Comparison of ENCODE assay signal across 8 mouse cellular contexts in the genomic region with DNA sequence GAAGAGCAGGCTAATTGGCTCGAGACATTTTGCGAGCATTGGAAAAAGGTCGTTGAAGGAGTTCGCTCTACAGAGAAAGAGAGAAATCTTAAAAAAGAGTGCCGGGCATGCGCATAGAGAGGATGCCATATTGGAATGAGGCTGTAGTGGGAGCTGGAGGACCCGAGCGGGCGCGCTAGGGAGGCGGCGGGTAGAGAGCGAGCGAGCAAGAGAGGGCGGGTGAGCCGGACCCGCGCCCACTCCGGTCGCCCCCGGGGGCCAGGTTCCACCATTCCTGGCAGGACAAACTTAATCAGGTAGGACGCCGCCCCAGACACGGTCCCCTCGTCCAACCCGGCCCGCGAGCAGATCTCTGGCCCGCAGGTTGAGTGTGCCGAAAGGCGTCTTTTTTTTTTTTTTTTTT. TPM values are rescaled to one million over a fixed set of nuclear protein-coding genes. Genes with fewer than 3 reads are reported as not detected.
DNase-seq lines count a peak whose midpoint lies in the region; ATAC-seq lines count a peak whose summit lies in the region.

No protein-coding gene starts in this region.

- intact Hi-C loops in left cerebral cortex, postnatal 14 days (cut with DNase I) = loop anchor here (5.0 to 10.0 kb wide), 3 partner anchors 172 to 685 kb away; no protein-coding TSS in a partner anchor

- peaks cover 51% of the 10 kb centered on the region for H3K27me3 ChIP-seq in hindbrain, embryonic 15.5 days
- peaks cover 79% of the 10 kb centered on the region for H3K27me3 ChIP-seq in megakaryocyte, embryonic 14.5 days (replicated peaks)

- H3K9ac ChIP-seq in hindbrain, embryonic 15.5 days = peak overlapping the region; percentile 64

- H3K4me3 ChIP-seq in hindbrain, embryonic 15.5 days = peak overlapping the region; percentile 56
- peak overlapping the region; percentile 93 for H3K4me3 ChIP-seq in megakaryocyte, embryonic 14.5 days (replicated peaks)

- no peaks in the 10 kb centered on the region for H3K36me3 ChIP-seq in hindbrain, embryonic 15.5 days
- no peaks in the 10 kb centered on the region for H3K36me3 ChIP-seq in megakaryocyte, embryonic 14.5 days (replicated peaks; ENCODE audit: low read length)

- peak; percentile 58 for ATAC-seq in activated CD4-positive, CD25-positive, alpha-beta regulatory T cell, adult 4 months
- ATAC-seq in hindbrain, embryonic 15.5 days (ENCODE audit: low FRiP score, low read depth) = peak; percentile 85

- H3K9me3 ChIP-seq in hindbrain, embryonic 15.5 days = no peaks in the 10 kb centered on the region
- peaks cover 19% of the 10 kb centered on the region for H3K9me3 ChIP-seq in megakaryocyte, embryonic 14.5 days

- peak; percentile 67 to 76 for DNase-seq in cerebellum, postnatal 25 days
- DNase-seq in frontal cortex, postnatal 36 days (ENCODE audit: low spot score in 2 of 2) = peak; percentile 64 to 68
- peak; percentile 61 to 79 for DNase-seq in left cerebral cortex, postnatal 14 days (ENCODE audit: low spot score in 2 of 2)
- peak; percentile 82 for DNase-seq in right cerebral cortex, postnatal 10 days (ENCODE audit: low spot score in 2 of 2)
- peak; percentile 28 to 48 for DNase-seq in urinary bladder, postnatal 36 days (ENCODE audit: low spot score in 2 of 2)

- H3K4me1 ChIP-seq in hindbrain, embryonic 15.5 days (replicated peaks) = peaks cover 26% of the 10 kb centered on the region
- H3K4me1 ChIP-seq in megakaryocyte, embryonic 14.5 days = peaks cover 51% of the 10 kb centered on the region

- peak overlapping the region; percentile 52; the same call in 1 of the 2 replicates for H3K27ac ChIP-seq in hindbrain, embryonic 15.5 days (replicated peaks)

- H3K4me2 ChIP-seq in hindbrain, embryonic 15.5 days = peak overlapping the region; percentile 94

- under 1% methylated on average over 31 of the region's 31 CpGs for WGBS in hindbrain, embryonic 15.5 days

RNA-seq across cellular contexts. Expression of gene Sfmbt2, which starts 2.0 kb away (rescaled TPM):
- polyA plus RNA-seq in activated CD4-positive, CD25-positive, alpha-beta regulatory T cell, adult 4 months (2017; shearing (Covaris generic)) = 1 to 10 TPM; 1.7 to 3.1 TPM
- polyA plus RNA-seq in hindbrain, embryonic 15.5 days (2015; fragmentation: Nextera tagmentation; extraction: Ambion mirVana) = 6.5 and 6.7 TPM in 2 replicates
- 1 to 10 TPM; 6.2 to 6.4 TPM for total RNA-seq in left cerebral cortex, postnatal 14 days (2021)
- polyA plus RNA-seq in megakaryocyte, embryonic 14.5 days (2012; ENCODE audit: insufficient read depth, low replicate concordance) = 0.21 TPM in 1 of 2 replicates, not detected in the other

Comparison
In these comparisons a context has a peak if more than half of its experiments do, and no peak if none do; other contexts are left out.
1. Peak in every context shown above with its lines: DNase-seq, ATAC-seq, H3K4me3 ChIP-seq and H3K27ac ChIP-seq.